Mouse (Mus musculus) urinary bladder, postnatal 25 days (tissue): ENCODE data around the gene Rcsd1.

Experiments used
- DNase-seq: peaks from one replicate; pipeline ENCODE4 v3.0.0; 2022; ENCODE audit warnings: low spot score

Rcsd1 gene

DNA sequence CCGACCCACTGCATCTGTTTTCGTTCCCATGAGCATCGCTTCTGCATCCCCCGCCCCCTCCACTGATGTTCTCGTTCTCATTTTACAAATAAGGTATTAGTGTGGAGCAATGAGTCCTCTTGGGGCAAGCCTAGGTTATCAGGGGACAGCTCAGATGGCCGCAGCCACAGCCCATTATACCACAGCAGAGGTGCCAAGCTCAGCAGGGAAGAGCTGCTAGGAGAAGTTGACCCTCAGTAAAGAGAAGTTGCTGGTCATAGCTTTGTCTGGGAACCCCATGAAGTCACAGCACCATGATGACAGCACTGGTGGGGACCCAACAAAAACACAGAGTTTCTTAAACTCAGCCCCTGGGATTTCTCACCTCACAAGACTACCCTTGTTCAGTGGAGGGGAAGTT lies 47.8 kb downstream of the Rcsd1 start:
- no peak for DNase-seq

DNA sequence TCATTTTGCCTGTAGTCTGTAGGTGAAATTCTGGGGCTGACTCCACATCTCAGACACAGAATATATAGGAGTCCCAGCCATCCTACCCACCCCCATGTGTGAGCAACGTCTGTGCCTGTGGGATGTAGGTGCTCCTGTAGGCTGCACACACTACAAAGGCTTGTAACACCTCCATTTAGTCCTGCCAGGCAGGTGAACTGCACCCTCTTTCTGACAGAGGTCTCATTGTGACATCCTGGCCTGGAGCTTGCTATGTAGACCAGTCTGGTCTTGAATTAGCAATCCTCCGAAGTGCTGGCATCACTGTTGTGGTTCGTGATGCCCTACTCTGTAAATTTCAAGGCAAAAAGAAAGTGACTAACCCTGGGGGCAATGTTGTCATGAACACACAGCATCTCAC lies 48.4 kb downstream of the Rcsd1 start:
- DNase-seq = no peak

DNA sequence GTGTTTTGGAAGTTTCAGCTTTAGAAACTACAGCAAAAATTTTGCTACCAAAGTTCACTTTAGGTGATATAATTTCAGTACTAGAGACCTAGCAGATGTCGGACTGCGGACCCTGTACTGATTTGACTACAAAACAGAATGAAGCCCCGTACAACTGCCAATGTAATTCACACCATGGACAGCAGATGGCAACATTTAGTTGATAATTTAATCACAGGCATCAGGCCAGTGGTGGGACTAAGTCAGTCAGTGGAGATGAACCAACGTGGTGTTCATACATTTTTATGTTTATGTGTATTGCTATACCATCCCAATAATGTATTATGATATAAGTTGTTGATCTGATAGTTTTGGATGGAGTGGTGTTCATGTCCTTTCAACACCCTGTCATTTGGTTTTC lies 48.8 kb downstream of the Rcsd1 start:
- DNase-seq = peak; percentile 42

DNA sequence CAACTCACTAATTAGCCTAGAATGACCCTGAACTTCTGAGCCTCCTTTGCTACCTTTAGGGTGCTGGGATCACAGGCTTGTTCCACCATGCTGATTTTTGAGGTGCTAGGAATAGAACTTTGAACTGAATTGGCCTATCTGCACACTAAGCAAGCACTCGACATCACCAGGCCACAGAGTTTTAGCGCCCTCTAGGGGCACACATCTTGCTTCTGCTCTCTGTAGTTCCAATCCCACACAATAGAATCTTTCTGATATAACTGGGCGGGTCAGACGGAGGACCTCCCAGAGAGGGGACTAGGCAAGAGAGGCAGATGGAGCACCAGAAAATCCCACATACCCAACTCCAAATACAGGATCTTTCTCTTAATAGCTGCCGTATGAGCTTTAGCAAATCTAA lies 51.0 kb downstream of the Rcsd1 start:
- peak; percentile 67 for DNase-seq

DNA sequence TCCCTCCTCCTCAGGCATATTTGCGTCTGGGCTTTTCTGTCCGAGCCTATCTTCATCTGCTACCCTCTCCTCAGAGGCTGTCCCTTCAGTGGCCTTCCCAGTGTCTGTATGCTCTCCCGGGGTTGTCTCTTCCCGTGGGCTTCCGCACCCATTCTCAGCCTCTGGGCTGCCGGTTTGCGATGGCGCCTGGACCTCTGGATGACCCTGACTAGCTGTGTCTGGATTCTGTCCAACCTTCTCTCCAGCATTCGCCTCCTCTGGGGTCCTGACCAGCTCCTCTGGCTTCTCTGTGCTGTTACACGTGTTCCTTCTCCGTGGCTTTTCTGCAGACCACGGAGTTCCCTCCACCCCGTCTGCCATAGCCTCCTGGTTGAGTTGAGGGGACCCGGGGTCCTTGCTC lies 54.1 kb downstream of the Rcsd1 start:
- DNase-seq = no peak

DNA sequence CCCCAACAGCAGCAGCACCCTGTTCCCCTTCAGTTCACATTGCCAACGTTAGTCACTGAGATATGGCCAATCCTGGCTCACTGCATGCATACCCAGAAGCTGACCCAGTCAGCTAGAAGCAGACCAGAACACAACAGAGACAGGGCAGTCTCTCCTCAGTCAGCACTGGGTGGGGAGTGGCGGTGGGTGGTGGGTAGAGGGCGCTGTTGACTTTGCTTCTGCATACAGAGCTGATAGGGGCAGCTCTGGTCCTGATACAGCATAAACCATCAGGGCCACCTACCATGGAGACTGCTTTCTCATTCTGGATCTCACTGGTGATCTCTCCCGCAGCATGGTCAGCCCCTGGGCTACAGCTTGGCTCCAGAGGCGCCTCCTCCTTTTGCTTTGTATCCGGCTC lies 54.5 kb downstream of the Rcsd1 start:
- DNase-seq = no peak

DNA sequence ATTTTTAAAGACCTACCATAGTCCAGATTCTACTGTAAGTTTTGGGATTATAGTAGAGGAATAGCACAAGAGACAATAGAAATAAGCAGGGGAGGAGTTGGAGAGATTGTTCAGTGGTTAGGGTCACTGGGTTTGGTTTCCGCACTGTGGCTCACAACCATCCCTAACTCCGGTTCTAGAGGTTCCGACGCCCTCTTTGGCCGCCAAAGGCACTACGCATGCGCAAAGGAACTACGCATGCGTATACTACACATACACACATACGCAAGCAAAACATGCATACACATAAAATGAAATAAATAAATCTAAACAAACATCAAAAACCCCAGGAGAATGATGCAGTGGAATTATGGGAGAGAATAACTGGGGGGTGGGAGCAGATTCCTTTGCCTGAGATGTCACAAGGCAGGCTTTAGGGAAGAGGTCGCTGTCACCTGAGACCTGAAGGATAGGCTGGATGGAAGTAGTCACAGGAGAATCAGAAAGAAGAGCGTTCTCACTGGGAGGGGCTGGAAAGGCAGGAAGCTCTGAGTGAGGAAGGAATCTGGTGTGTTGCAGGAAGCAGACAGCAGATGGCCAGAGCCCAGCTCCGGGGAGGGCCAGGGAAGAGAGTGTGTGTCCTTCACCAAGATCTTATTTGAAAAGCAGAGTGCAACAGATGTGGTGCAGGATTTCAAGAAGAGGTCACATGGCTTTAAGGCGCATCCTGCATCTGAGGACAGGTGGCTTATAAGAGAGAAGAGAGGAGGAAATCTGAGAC lies 56.3 kb downstream of the Rcsd1 start:
- no peak for DNase-seq

DNA sequence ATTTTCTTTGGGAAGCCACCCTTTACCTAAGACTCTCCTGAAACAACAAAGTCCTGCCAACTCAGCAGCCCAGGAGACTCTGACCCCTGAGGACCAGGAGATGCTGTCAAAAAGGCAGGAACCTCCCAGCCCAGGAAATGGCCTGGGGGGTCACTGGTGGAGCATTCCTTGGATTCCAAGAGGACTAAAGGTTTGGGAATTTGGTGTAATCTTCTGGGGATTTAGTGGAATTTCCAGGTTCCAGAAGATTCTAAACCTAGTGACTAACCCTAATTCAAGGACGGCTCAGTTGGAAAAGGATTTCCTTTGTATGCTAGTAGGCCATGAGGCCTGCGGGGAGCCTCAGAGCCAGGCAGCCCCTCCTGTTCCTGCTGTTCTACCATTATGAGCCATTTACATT lies 57.0 kb downstream of the Rcsd1 start:
- DNase-seq = no peak

DNA sequence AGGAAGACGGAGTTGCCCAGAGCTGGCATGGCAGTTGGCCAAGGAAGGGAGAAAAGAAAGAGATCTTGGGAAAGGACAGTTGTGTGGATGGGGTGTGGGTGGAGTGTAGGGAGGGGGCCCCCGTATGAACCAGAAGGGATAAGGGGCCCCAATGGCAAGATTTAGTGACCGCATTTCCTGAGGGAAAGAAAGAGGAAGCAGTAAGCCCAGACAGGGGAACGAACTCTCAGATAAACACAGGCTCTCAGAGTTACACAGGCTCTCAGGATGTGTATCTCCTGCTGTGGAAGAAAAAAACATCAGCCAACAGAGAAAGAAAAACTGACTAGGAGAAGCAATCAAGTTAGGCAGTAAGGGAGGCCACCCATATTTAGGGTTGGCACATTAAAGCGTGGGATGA lies 58.4 kb downstream of the Rcsd1 start:
- no peak for DNase-seq

DNA sequence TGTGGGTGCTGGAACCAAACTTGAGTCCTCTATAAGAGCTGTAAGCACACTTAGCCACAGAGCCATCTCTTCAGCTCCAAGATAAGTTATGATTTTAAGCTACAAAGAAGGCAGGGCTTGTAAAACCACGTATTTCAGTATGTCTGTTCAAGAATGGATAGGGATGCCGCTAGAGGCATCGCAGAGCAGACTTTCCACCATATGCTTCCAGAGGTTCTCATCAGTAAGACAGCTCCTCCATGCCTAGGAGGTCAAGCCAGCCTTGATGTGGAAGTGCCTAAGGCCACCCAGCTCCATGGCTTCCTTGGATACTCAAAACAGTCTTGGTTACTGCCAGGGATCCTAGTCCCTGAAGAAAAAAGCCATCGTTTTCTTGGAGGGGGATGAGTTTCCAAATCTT lies 64.5 kb downstream of the Rcsd1 start:
- DNase-seq = no peak

DNA sequence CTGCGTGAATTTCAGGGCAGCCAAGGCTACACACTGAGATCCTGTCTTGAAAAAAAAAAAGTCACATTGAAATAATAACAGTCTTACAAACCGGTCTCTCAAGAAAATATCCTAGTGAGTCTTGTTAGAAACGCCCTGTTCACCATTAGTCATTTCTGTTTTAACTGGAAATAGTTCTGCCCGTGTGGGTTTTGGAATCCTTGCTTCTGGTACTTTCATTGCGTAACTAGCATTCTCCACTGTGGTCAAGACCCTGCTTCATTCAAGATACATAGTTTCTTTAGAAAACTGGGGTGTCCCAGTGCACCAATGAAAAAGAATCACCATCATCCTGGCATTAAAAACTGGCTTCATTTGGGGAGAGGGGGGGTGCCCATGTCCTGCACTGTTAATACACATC lies 65.8 kb downstream of the Rcsd1 start:
- DNase-seq = no peak

DNA sequence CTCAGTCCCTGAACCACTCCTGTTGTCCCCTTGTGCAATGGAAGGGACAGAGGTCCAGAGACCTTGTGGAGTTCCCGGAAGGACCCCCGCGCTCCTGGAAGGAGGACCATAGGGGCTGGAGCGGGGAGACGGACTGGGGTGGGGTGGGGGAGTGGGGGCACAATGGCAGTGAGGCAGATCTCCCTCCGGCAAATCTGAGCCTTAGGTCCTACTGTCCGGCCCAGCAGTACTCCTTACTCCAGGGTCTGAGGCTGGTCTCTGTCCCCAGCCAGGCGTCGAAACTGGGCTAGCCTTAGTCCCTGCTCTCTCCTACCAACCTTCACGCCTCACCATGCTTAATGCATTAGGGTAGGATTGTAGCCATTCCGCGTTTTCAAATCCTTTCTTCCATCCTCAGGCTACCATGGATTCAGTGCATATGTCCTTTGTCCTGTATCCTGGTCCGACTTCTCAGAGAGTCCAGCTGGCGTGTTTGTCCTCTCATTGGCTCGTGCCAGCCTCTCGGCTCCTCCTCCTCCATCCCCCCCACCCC lies 66.7 kb downstream of the Rcsd1 start:
- DNase-seq = no peak

DNA sequence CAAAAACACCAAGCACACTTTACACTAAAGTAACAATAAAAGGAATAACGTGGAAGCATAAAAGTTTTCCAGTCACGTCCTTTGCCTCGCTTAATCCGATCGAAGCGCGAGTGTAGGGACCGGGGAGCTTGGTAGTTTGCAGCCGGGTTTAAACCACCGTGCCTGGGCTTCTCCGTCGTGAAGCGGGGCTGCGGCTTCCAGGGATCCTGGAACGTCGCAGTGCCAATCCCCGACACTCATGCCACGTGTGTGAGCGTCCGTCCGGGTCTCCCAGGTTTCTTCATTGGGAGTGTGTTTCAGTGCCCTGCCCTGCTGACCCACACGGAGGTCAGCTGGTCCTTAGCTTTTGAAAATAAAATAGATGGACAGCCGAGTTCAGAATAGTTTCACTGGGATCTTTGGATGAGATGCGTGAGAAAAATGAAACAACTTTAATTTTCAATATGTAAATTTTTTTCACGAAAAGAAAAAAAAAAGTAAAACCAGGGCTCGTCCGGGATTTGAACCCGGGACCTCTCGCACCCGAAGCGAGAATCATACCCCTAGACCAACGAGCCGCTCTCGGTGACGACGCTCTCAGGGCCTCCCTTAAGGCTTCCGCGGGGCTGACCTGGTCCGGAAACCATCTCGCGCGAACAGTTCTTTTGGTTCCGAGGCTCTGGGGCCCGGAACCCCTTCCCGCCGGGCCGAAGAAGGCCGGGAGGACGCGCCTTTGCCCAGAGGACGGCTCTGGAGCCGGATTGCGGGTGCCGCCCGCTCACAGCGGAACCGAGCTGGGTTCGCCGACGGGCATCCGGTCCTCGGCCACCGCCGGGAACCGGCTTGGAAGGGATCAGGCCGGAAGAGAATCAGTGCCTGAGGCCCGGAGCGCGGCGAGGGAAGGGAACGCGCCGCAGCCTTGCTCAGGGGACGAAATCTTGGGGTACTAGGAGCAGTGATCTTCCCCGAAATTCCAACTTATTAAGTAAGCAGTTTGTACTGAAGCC lies 67.5 kb downstream of the Rcsd1 start:
- DNase-seq = peak; percentile 96

DNA sequence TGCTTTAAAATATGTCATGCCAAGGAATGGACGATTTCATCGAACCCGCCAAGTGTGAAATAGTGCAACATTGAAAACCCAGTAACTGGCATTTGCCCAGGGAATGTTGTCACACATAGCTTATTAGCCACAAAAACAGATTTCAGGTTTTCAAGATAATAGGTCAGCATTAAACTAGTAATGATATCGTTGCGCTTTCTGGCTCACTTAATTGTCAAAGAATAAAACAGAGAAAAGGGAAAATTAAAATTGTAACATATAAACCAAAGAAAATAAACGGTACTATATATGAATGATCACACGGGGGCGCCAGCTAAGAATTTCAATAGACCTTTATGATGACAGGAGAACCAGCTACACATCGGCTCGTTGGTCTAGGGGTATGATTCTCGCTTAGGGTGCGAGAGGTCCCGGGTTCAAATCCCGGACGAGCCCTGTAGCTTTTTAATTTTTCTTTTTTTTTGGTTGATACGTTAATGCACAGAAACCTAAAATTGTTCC lies 68.2 kb downstream of the Rcsd1 start:
- DNase-seq = peak; percentile 77

DNA sequence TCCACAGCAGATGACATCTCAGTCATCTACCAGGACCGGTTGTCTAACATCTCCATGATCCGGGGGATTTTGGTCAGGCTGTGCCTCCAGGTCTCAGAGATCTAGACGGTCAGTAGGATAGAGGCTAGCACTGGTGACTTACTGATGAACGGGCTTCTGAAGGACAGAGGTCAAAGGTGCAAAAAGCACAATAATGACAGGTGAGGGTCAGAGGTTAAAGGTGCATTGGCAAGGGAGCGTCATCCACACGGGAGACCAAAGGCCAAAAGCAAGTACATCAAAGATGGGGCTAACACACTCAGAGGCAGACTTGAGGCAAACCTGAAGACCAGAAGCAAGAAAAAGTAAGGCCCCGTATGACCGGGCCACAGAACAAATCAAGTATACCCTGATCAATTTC lies 73.3 kb downstream of the Rcsd1 start:
- DNase-seq = no peak

DNA sequence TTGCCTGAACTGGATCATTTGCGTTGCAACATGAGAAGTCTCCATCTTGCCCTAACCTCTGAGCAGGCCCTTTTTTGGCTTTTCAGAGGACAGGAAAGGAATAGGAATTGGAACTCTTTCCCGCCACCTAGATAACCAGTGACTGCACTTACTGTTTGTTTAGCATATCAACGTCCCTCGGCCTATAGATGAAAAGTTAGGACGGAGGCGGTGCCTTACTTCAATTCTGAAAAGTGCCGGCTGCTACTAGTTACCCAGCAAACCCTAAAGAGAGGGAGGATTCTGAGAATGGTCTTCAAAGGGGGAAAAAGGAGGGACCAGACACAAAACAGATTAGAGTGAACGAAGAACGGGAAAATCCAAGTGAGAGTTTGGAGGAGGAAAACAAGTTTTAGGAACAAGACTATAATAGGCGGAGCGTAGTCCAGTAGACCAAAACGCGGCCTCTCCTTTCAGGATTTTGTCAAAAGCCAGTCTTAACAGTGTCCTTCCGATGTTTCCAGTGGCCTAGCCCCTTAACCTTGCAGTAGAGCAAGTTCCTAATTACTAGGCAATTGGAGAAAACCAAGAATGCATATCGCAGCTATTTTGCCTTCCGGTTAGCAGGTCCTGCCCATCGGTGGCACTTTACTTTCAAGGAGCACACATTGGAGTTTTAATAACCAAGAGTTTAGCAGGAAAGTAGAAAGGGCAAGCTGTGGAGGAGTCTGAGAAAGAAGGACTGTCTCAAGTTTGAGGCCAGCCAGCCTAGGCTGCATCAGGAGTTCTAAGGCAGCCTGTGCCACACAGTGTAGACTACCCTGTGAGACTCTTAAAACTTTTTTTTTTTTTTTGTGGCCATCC lies 74.3 kb downstream of the Rcsd1 start:
- no peak for DNase-seq

DNA sequence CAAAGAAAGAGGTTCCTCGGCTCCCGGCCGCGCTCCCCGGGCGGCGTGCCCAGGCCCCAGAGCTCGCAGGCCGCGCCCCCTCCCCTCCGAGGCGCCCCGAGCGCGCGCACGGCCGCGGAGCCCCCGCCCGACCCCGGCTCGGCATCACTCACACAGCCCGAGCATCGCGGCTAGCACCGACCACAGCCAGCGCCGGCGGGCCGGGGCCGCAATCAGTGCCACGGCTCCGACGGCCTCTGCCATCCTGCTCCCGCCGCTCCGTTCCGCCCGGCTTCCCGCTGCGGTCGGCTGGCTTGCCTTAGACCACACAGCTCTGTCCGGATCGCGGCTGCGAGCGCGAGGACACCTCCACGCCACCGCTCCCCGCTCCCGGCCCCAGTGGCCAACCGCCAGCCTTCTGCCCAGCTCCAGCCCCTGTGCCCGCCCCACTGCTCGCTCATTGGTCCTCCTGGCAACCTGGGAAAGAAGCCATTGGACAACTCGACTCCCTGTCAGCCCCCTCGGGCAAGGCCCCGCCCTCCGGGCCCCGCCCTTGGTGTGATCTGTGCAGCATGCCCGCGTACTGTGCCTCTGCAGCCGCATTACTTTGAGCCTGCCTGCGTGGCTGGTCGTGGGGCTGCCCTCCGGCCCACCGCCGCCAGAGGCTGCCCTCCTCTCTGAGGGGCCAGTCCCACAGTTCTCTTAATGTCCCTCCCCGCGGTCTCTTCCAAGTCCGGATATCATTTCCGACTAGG lies 75.2 kb downstream of the Rcsd1 start, which contains the start of gene Mpzl1:
Gene Mpzl1, minus strand, starts transcription at position 388 of the 734 bp plus-strand sequence.
- DNase-seq = peak; percentile 96

DNA sequence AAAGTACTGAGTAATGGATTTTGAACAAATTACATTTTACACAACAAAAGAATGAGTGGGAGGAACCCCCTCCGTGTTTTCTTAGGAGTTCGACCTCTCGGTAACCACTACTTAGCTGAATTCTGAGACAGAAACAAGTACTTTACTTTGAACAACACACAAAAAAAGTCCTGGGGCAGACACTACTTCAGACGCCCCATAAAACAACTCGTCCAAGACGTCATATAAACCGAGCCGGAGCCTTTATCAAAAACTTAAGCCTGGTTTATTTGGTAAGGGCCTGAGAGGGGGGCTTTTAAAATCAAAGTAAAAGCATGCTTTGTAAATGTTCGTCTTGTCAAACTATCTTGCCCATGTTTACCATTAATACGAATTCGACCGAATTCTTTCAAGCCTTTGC lies 76.2 kb downstream of the Rcsd1 start:
- DNase-seq = no peak

DNA sequence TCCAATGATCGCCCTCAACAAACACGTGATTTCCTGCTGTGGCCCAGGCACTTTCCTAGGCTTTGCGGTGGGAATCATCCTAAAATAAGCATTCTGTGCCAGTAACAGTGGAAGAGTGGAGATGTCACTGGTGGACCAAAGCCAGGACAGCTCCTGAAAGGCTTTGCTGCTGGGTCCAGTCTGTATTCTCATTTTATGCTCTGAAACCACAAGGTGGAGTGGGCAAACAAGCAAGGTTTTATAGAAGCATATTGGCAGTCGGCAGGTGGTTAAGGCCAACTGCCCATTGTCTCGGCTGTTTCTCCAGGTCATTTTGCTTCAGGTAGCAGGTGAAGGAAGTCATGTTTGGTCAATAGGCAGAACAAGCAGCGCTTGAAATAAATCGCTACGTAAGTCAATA lies 78.4 kb downstream of the Rcsd1 start:
- DNase-seq = no peak

DNA sequence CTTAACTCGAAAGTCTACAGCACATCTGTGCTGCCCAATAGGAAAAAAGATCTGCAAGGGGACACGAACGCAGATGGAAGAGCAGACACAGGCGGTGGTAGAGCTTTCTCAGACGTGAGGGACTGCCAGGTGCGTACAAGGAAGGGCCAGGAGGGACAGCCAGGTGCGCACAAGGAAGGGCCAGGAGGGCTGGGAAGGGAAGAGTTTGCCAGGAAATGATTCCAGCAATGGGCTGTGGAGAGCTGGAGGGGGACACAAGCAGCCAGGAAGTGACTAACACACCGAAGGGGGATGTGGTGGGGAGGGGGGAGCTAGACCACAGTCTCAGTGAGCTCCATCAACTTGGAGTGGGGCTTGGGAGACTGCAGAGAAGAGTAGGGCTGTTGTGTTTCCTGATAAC lies 79.6 kb downstream of the Rcsd1 start:
- no peak for DNase-seq

DNA sequence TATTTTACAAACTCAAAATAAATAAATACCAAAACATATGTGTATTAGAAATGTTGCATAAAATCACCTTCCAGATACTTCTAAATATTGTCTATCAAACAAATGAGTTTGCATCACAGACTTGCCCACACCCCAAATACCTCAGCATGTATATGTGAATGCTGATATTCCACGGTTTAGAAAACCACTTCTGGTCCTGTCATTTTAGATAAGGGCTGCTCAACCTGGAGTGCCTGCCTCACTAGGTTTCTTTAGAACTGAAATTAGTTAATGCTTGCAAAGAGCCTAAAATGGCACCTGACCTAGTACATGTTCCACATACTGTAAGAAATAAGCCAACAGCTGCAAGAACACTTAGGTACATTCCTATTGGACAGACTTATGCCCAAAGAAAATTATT lies 81.0 kb downstream of the Rcsd1 start:
- no peak for DNase-seq
